Mouse (Mus musculus) liver, embryonic 13.5 days (tissue): ENCODE measurements around the gene Gpd1l. TPM values are rescaled to one million over a fixed set of nuclear protein-coding genes. Genes with fewer than 3 reads are reported as not detected.
A peak's percentile ranks its signal among the peaks of the same experiment; 100 is the strongest.

ENCODE experiments used
- ATAC-seq: fragments of 200-750 bp; cut with Nextera tagmentation; 2 replicates; pipeline ENCODE4 v1.8.0; 2017; ENCODE audit warnings: low read depth, mild to moderate bottlenecking, moderate number of reproducible peaks, moderate library complexity
- DNase-seq: peaks from one replicate; pipeline ENCODE4 v3.0.0; 2022
- H3K27ac ChIP-seq: fragments of 300-500 bp; sonication (generic); 2 replicates; pipeline ENCODE4 v1.5.1; 2015; ENCODE audit warnings: moderate library complexity, mild to moderate bottlenecking, inconsistent platforms
- H3K27me3 ChIP-seq: fragments of 300-500 bp; sonication (generic); 2 replicates; pipeline ENCODE4 v1.6.1; 2015; ENCODE audit warnings: mild to moderate bottlenecking, inconsistent platforms
- H3K36me3 ChIP-seq: fragments of 300-500 bp; sonication (generic); 2 replicates; pipeline ENCODE4 v1.6.1; 2015; ENCODE audit warnings: mild to moderate bottlenecking, inconsistent platforms
- H3K4me1 ChIP-seq: fragments of 300-500 bp; sonication (generic); replicated peaks from 2 replicates; pipeline ENCODE4 v1.6.1; 2015; ENCODE audit warnings: inconsistent platforms
- H3K4me2 ChIP-seq: fragments of 300-500 bp; sonication (generic); 2 replicates; pipeline ENCODE4 v1.6.1; 2015; ENCODE audit warnings: inconsistent platforms, mild to moderate bottlenecking, moderate library complexity
- H3K4me3 ChIP-seq: fragments of 300-500 bp; sonication (generic); replicated peaks from 2 replicates; pipeline ENCODE4 v1.5.1; 2015; ENCODE audit warnings: mild to moderate bottlenecking, inconsistent platforms
- H3K9ac ChIP-seq: fragments of 300-500 bp; sonication (generic); 2 replicates; pipeline ENCODE4 v1.6.1; 2015; ENCODE audit warnings: mild to moderate bottlenecking, inconsistent platforms
- H3K9me3 ChIP-seq: fragments of 300-500 bp; sonication (generic); replicated peaks from 2 replicates; pipeline ENCODE4 v1.6.1; 2016; ENCODE audit warnings: inconsistent platforms
- WGBS: fragments of 180-500 bp; shearing (Covaris S2); methylation state at CpG from one replicate; pipeline ENCODE4 v1.1.7; 2015; ENCODE audit not compliant: insufficient replicate concordance; 5-methylcytosine and 5-hydroxymethylcytosine counted together
- polyA plus RNA-seq: library from polyadenylated mRNA; unstranded; fragments of >200 nt; fragmentation: Nextera tagmentation; extraction: Ambion mirVana; gene quantifications from 2 replicates; pipeline ENCODE4 v1.2.1, GENCODE M21; 2015

Gpd1l gene
- polyA plus RNA-seq, 1 experiment from 2014 or later: 7.2 TPM

GRCm38 (mm10) chr9:114955340-114955739, 21.6 kb upstream of the Gpd1l start:
- no peaks in the 10 kb centered on the region for H3K27me3 ChIP-seq
- H3K4me1 ChIP-seq: peaks cover 9% of the 10 kb centered on the region; the same call in 1 of the 2 replicates
- DNase-seq (no peak), ATAC-seq (no peak)
- H3K4me3 ChIP-seq: no peak overlapping the region
- WGBS: 78% methylated on average over 11 of the region's 11 CpGs
- H3K36me3 ChIP-seq: no peaks in the 10 kb centered on the region; the same call in 1 of the 2 replicates
- H3K9me3 ChIP-seq: no peaks in the 10 kb centered on the region
- H3K4me2 ChIP-seq: no peak overlapping the region
- H3K27ac ChIP-seq: no peak overlapping the region
- H3K9ac ChIP-seq: no peak overlapping the region

GRCm38 (mm10) chr9:114952866-114953265, 19.1 kb upstream of the Gpd1l start:
- ATAC-seq: no peak
- Histone ChIP-seq H3K9me3 (no peaks in the 10 kb centered on the region), H3K9ac (no peak overlapping the region), H3K4me1 (peaks cover 9% of the 10 kb centered on the region; the same call in 1 of the 2 replicates), H3K27ac (no peak overlapping the region), H3K4me2 (no peak overlapping the region), H3K4me3 (no peak overlapping the region), H3K36me3 (no peaks in the 10 kb centered on the region; the same call in 1 of the 2 replicates), H3K27me3 (no peaks in the 10 kb centered on the region)
- WGBS: 16% methylated on average over 1 of the region's 1 CpGs
- DNase-seq: no peak

DNA sequence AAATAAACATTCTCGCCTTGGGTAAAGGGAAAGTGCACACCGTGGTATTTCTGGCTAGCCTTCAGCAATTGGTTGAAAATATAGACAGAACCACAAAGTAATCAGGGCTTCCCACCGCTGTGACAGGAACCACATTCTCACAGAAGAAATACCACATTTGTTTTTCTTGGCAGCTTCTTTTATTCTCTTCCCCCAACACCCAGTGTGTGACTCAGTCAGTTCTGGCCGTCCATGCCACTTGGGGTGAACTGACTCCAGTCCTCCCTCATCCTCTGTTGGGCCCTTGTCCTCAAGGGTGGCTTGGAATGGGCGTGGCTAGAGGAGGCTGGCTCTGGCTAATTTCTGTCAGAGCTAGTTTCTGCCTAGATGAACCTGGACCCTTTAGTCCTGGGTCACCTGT, 14.6 kb upstream of the Gpd1l start:
- Histone ChIP-seq H3K9me3 (no peaks in the 10 kb centered on the region), H3K4me3 (no peak overlapping the region), H3K27me3 (no peaks in the 10 kb centered on the region), H3K4me2 (no peak overlapping the region), H3K36me3 (no peaks in the 10 kb centered on the region; the same call in 1 of the 2 replicates), H3K4me1 (no peaks in the 10 kb centered on the region), H3K9ac (no peak overlapping the region), H3K27ac (no peak overlapping the region)
- 24% methylated on average over 5 of the region's 5 CpGs for WGBS
- ATAC-seq (no peak), DNase-seq (no peak)

- H3K4me3 ChIP-seq: no peak overlapping the region
- H3K27me3 ChIP-seq: no peaks in the 10 kb centered on the region
- DNase-seq (no peak), ATAC-seq (no peak)
- no peaks in the 10 kb centered on the region for H3K36me3 ChIP-seq
- no peak overlapping the region for H3K27ac ChIP-seq
- no peak overlapping the region for H3K9ac ChIP-seq
- no peaks in the 10 kb centered on the region for H3K4me1 ChIP-seq
- H3K4me2 ChIP-seq: no peak overlapping the region
- H3K9me3 ChIP-seq: 0 out of 2 replicates have a peak, but pooled peaks cover 2% of the 10 kb centered on the region
- WGBS: 70% methylated on average over 6 of the region's 6 CpGs
Measured at GRCm38 (mm10) chr9:114945576-114945975, 11.8 kb upstream of the Gpd1l start.

- Histone ChIP-seq H3K4me1 (no peaks in the 10 kb centered on the region), H3K4me2 (no peak overlapping the region), H3K27me3 (no peaks in the 10 kb centered on the region), H3K27ac (no peak overlapping the region), H3K9ac (no peak overlapping the region), H3K9me3 (0 out of 2 replicates have a peak, but pooled peaks cover 2% of the 10 kb centered on the region), H3K4me3 (no peak overlapping the region), H3K36me3 (no peaks in the 10 kb centered on the region)
- no peak for ATAC-seq
- no peak for DNase-seq
- 46% methylated on average over 3 of the region's 3 CpGs for WGBS
Measured at GRCm38 (mm10) chr9:114944642-114945041, 10.9 kb upstream of the Gpd1l start.

GRCm38 (mm10) chr9:114936687-114937086, 2.9 kb upstream of the Gpd1l start:
- no peak overlapping the region for H3K9ac ChIP-seq
- no peaks in the 10 kb centered on the region for H3K9me3 ChIP-seq
- ATAC-seq (no peak), DNase-seq (no peak)
- H3K4me3 ChIP-seq: no peak overlapping the region
- H3K4me2 ChIP-seq: no peak overlapping the region
- H3K27me3 ChIP-seq: no peaks in the 10 kb centered on the region
- H3K4me1 ChIP-seq: peaks cover 25% of the 10 kb centered on the region
- no peak overlapping the region for H3K27ac ChIP-seq
- no peaks in the 10 kb centered on the region for H3K36me3 ChIP-seq
- WGBS: 53% methylated on average over 2 of the region's 2 CpGs

- H3K27ac ChIP-seq: no peak overlapping the region
- H3K4me3 ChIP-seq: no peak overlapping the region
- no peaks in the 10 kb centered on the region for H3K36me3 ChIP-seq
- no peak overlapping the region for H3K4me2 ChIP-seq
- DNase-seq (no peak), ATAC-seq (no peak)
- peaks cover 28% of the 10 kb centered on the region for H3K4me1 ChIP-seq
- H3K9ac ChIP-seq: no peak overlapping the region
- H3K27me3 ChIP-seq: no peaks in the 10 kb centered on the region
- 68% methylated on average over 4 of the region's 4 CpGs for WGBS
- no peaks in the 10 kb centered on the region for H3K9me3 ChIP-seq
Measured at GRCm38 (mm10) chr9:114935321-114935720, 1.5 kb upstream of the Gpd1l start.

DNA sequence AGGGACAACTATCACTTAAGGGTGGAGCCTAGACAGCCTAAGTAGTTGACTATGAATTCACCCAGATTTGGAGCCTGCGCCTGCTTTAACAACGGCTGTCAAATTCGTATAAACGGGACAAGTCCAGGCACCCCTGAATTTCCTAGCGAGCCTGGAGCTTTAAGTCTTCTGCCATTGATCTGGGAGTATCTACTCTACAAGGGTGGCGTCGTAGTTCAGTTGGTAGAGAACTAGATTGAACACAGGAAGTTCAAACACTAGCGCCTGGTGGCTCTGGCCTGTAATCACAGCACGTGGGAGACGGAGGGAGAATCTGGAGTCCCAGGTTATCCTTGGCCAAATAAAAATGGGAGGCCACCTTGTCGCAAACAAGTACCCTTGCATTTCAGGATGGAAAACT, 444 bp upstream of the Gpd1l start:
- DNase-seq (no peak), ATAC-seq (no peak)
- Histone ChIP-seq H3K4me3 (peak overlapping the region; percentile 75), H3K9me3 (no peaks in the 10 kb centered on the region), H3K9ac (0 out of 2 replicates have a peak overlapping the region, but pooled peaks have one; percentile 76), H3K27me3 (no peaks in the 10 kb centered on the region), H3K4me1 (peaks cover 28% of the 10 kb centered on the region), H3K36me3 (no peaks in the 10 kb centered on the region), H3K4me2 (peak overlapping the region; percentile 93), H3K27ac (no peak overlapping the region)
- 51% methylated on average over 11 of the region's 11 CpGs for WGBS

DNA sequence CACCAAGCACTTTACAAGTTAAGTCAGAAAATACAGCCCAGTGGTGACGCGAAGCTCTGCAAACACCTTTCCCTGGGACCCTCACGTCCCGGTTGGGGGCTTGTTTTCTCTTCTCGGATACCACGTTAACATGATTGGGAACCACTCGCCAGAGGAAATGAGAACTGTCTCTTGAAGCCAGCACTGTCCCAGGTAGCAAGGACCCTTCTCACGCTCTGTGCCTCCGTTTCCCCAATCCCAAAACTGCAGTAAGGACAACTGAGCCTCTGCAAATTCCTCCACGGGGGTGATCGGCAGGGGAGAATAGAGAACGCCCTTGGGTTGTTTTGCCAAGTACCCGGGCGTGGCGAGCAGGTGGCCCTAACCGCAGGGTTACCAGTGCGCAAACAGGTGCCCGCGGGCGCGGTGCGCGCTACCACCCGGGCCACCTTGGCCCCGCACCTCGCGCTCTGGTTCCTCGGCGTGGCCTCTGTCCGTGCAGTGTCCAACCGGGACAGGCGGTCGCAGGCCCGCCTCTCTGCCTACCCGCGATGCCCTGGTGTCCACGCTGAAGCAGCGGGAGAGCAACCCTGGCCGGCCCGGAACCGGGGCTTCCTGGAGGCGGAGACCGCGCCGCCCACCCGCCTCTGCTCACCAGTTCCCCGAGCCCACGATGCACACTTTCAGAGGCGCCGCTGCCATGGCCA, 607 bp downstream of the Gpd1l start:
- ATAC-seq (no peak), DNase-seq (no peak)

GRCm38 (mm10) chr9:114932607-114933006, 1.2 kb downstream of the Gpd1l start:
- ATAC-seq: no peak
- no peak overlapping the region for H3K27ac ChIP-seq
- 14% methylated on average over 13 of the region's 13 CpGs for whole genome bisulfite sequencing

More for the DNA sequence above, 607 bp downstream of the Gpd1l start:
- Histone ChIP-seq H3K27me3 (no peaks in the 10 kb centered on the region), H3K4me1 (peaks cover 28% of the 10 kb centered on the region), H3K36me3 (no peaks in the 10 kb centered on the region), H3K4me3 (peak overlapping the region; percentile 75), H3K27ac (peak overlapping the region; percentile 72), H3K9me3 (no peaks in the 10 kb centered on the region), H3K9ac (peak overlapping the region; percentile 76), H3K4me2 (peak overlapping the region; percentile 93)
- whole genome bisulfite sequencing: under 1% methylated on average over 50 of the region's 50 CpGs

DNA sequence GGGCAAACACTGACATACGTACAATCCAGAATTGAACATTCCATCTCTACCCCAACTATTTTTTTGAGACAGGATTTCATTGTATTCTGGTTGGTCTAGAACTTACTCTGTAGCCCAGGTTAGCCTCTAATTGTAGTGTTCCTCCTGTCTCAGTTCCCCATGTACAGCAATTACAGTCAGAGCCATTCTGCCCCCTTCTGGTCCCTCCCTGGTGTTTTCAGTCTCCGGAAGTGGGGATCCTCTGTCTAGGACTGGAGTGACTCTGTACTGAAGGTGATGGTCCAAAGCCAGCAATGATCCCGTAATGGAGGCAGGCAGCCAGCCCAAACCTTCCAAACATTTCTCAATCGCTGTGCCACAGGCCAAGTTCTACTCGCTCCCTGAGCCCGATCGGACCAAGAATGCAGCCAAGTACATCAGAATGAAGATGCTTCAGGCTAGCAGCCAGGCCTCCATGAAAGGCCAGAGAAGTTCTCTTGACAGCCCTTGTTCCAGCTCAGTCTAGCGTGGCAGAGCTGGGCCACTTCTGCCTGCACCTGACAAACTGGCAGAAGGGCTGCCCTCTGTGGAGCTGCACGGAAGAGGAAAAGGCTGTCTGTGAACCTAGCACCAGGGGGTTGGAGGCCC, 3.2 kb downstream of the Gpd1l start:
- WGBS: 83% methylated on average over 9 of the region's 9 CpGs
- H3K27ac ChIP-seq: no peak overlapping the region
- H3K4me3 ChIP-seq: no peak overlapping the region
- DNase-seq: no peak
- H3K27me3 ChIP-seq: no peaks in the 10 kb centered on the region
- no peak overlapping the region for H3K4me2 ChIP-seq
- no peaks in the 10 kb centered on the region for H3K9me3 ChIP-seq
- no peaks in the 10 kb centered on the region for H3K36me3 ChIP-seq
- no peak for ATAC-seq
- H3K4me1 ChIP-seq: peaks cover 43% of the 10 kb centered on the region
- no peak overlapping the region for H3K9ac ChIP-seq

More at GRCm38 (mm10) chr9:114932607-114933006, 1.2 kb downstream of the Gpd1l start:
- H3K9ac ChIP-seq: peak overlapping the region; percentile 76
- no peaks in the 10 kb centered on the region for H3K27me3 ChIP-seq
- no peaks in the 10 kb centered on the region for H3K9me3 ChIP-seq
- H3K4me2 ChIP-seq: peak overlapping the region; percentile 93
- no peak for DNase-seq
- H3K4me3 ChIP-seq: peak overlapping the region; percentile 75
- H3K36me3 ChIP-seq: no peaks in the 10 kb centered on the region
- H3K4me1 ChIP-seq: peaks cover 28% of the 10 kb centered on the region
